Mouse (Mus musculus): Measurements from ENCODE around the gene Olfr1308. TPM values are rescaled to one million over a fixed set of nuclear protein-coding genes. Genes with fewer than 3 reads are reported as not detected.

The Olfr1308 gene
- not detected in 2 replicates for polyA plus RNA-seq (2012)

GRCm38 (mm10) chr2:111964844-111965243, at the start of gene Olfr1308:
Gene Olfr1308, minus strand, starts transcription at chr2:111964944.
- peaks cover 5% of the 10 kb centered on the region; the same call in 1 of the 2 replicates for H3K9me3 ChIP-seq (ENCODE audit: control insufficient read depth, low read length)
- no peaks in the 10 kb centered on the region for H3K4me1 ChIP-seq (ENCODE audit: control insufficient read depth)
- no peak for TF ChIP-seq GATA1 (IDR thresholded peaks at IDR 0.05; ENCODE audit: low read length)
- TF ChIP-seq TAL1 (IDR thresholded peaks at IDR 0.05; ENCODE audit: low read length), result no peak
- H3K27me3 ChIP-seq (ENCODE audit: control insufficient read depth), result no peaks in the 10 kb centered on the region
- no peaks in the 10 kb centered on the region for H3K36me3 ChIP-seq (ENCODE audit: control insufficient read depth)
- no peak within 1 kb of the TSS for H3K4me3 ChIP-seq (replicated peaks)

GRCm38 (mm10) chr2:112012608-112013007, 47.9 kb upstream of the Olfr1308 start, which contains the start of gene Olfr1310:
Gene Olfr1310, minus strand, starts transcription at chr2:112012708.
- Histone ChIP-seq H3K36me3 (ENCODE audit: control insufficient read depth) (no peaks in the 10 kb centered on the region), H3K4me1 (ENCODE audit: control insufficient read depth) (no peaks in the 10 kb centered on the region), H3K27me3 (ENCODE audit: control insufficient read depth) (no peaks in the 10 kb centered on the region), H3K4me3 (replicated peaks) (no peak within 1 kb of the TSS), H3K9me3 (ENCODE audit: control insufficient read depth, low read length) (no peaks in the 10 kb centered on the region)
- TF ChIP-seq TAL1 (IDR thresholded peaks at IDR 0.05; ENCODE audit: low read length) (no peak), GATA1 (IDR thresholded peaks at IDR 0.05; ENCODE audit: low read length) (no peak)

GRCm38 (mm10) chr2:111990181-111990580, 25.4 kb upstream of the Olfr1308 start, which contains the start of gene Olfr1309:
Gene Olfr1309, minus strand, starts transcription at chr2:111990281.
- Histone ChIP-seq H3K9me3 (ENCODE audit: control insufficient read depth, low read length) (0 out of 2 replicates have a peak, but pooled peaks cover 3% of the 10 kb centered on the region), H3K4me1 (ENCODE audit: control insufficient read depth) (no peaks in the 10 kb centered on the region), H3K4me3 (replicated peaks) (no peak within 1 kb of the TSS), H3K27me3 (ENCODE audit: control insufficient read depth) (no peaks in the 10 kb centered on the region), H3K36me3 (ENCODE audit: control insufficient read depth) (no peaks in the 10 kb centered on the region)
- TF ChIP-seq GATA1 (IDR thresholded peaks at IDR 0.05; ENCODE audit: low read length) (no peak), TAL1 (IDR thresholded peaks at IDR 0.05; ENCODE audit: low read length) (no peak)

- Histone ChIP-seq H3K27me3 (ENCODE audit: control insufficient read depth) (no peaks in the 10 kb centered on the region), H3K4me1 (ENCODE audit: control insufficient read depth) (no peaks in the 10 kb centered on the region), H3K4me3 (replicated peaks) (no peak within 1 kb of the TSS), H3K36me3 (ENCODE audit: control insufficient read depth) (no peaks in the 10 kb centered on the region), H3K9me3 (ENCODE audit: control insufficient read depth, low read length) (no peaks in the 10 kb centered on the region)
- no peak for TF ChIP-seq TAL1 (IDR thresholded peaks at IDR 0.05; ENCODE audit: low read length)
- no peak for TF ChIP-seq GATA1 (IDR thresholded peaks at IDR 0.05; ENCODE audit: low read length)
These were observed 15.4 kb downstream of the Olfr1308 start, which contains the start of gene Olfr1307 for GRCm38 (mm10) chr2:111949340-111949739. Gene Olfr1307, minus strand, starts transcription at chr2:111949440.

GRCm38 (mm10) chr2:111916171-111916570, 48.6 kb downstream of the Olfr1308 start, which contains the start of gene Olfr1306:
Gene Olfr1306, minus strand, starts transcription at chr2:111916271.
- Histone ChIP-seq H3K27me3 (ENCODE audit: control insufficient read depth) (no peaks in the 10 kb centered on the region), H3K9me3 (ENCODE audit: control insufficient read depth, low read length) (0 out of 2 replicates have a peak, but pooled peaks cover 2% of the 10 kb centered on the region), H3K4me1 (ENCODE audit: control insufficient read depth) (no peaks in the 10 kb centered on the region), H3K4me3 (replicated peaks) (no peak within 1 kb of the TSS), H3K36me3 (ENCODE audit: control insufficient read depth) (no peaks in the 10 kb centered on the region)
- TF ChIP-seq GATA1 (IDR thresholded peaks at IDR 0.05; ENCODE audit: low read length) (no peak), TAL1 (IDR thresholded peaks at IDR 0.05; ENCODE audit: low read length) (no peak)

Other genes with a start within 250 kb of the Olfr1308 start
- gene Olfr1301, start 213.9 kb downstream of the Olfr1308 start, polyA plus RNA-seq (2012), result not detected in 2 replicates
- not detected in 2 replicates for gene Olfr1302, start 187.5 kb downstream of the Olfr1308 start, polyA plus RNA-seq (2012)
- not detected in 2 replicates for gene Olfr1303, start 144.6 kb downstream of the Olfr1308 start, polyA plus RNA-seq (2012)
- gene Olfr1305, start 87.8 kb downstream of the Olfr1308 start, polyA plus RNA-seq (2012), result not detected in 2 replicates
- gene Olfr1306, start 48.7 kb downstream of the Olfr1308 start, polyA plus RNA-seq (2012), result not detected in 2 replicates
- gene Olfr1307, start 15.5 kb downstream of the Olfr1308 start, polyA plus RNA-seq (2012), result not detected in 2 replicates
- gene Olfr1309, start 25.3 kb upstream of the Olfr1308 start, polyA plus RNA-seq (2012), result not detected in 2 replicates
- gene Olfr1310, start 47.8 kb upstream of the Olfr1308 start, polyA plus RNA-seq (2012), result not detected in 2 replicates
- gene Olfr1311, start 59.5 kb upstream of the Olfr1308 start, polyA plus RNA-seq (2012), result not detected in 2 replicates
- gene Olfr1312, start 85.3 kb upstream of the Olfr1308 start, polyA plus RNA-seq (2012), result not detected in 2 replicates
- not detected in 2 replicates for gene Olfr1313, start 112.9 kb upstream of the Olfr1308 start, polyA plus RNA-seq (2012)
- gene Olfr1314, start 131.8 kb upstream of the Olfr1308 start, polyA plus RNA-seq (2012), result not detected in 2 replicates
- gene Olfr1315-ps1, start 150.5 kb upstream of the Olfr1308 start, polyA plus RNA-seq (2012), result not detected in 2 replicates
- gene Olfr1316, start 170.0 kb upstream of the Olfr1308 start, polyA plus RNA-seq (2012), result not detected in 2 replicates
- gene Olfr1317, start 175.4 kb upstream of the Olfr1308 start, polyA plus RNA-seq (2012), result 0.03 TPM in 1 of 2 replicates, not detected in the other
- gene Olfr1318, start 189.3 kb upstream of the Olfr1308 start, polyA plus RNA-seq (2012), result 0.03 TPM in 1 of 2 replicates, not detected in the other